Mouse (Mus musculus) layer of hippocampus, adult 11-12 months (tissue): ENCODE measurements around the gene Nemp1.

Experiments used
- DNase-seq: peaks from one replicate; pipeline ENCODE4 v3.0.0; 2022; ENCODE audit warnings: low spot score

The Nemp1 gene

GRCm38 (mm10) chr10:127725136-127725535 is 58.4 kb downstream of the Nemp1 start:
- no peak for DNase-seq

- no peak for DNase-seq
Observed at GRCm38 (mm10) chr10:127728437-127728836, 61.7 kb downstream of the Nemp1 start.

GRCm38 (mm10) chr10:127730285-127730932 is 63.7 kb downstream of the Nemp1 start:
- DNase-seq, result no peak

GRCm38 (mm10) chr10:127730933-127731310 is 64.2 kb downstream of the Nemp1 start:
- no peak for DNase-seq

- DNase-seq, result no peak
Observed at GRCm38 (mm10) chr10:127731397-127731796, 64.7 kb downstream of the Nemp1 start.

GRCm38 (mm10) chr10:127734434-127734833 is 67.7 kb downstream of the Nemp1 start:
- DNase-seq, result no peak

- no peak for DNase-seq
Observed at GRCm38 (mm10) chr10:127736266-127736665, 69.6 kb downstream of the Nemp1 start.

GRCm38 (mm10) chr10:127736916-127737315 is 70.2 kb downstream of the Nemp1 start:
- no peak for DNase-seq

GRCm38 (mm10) chr10:127737552-127737951 is 70.9 kb downstream of the Nemp1 start:
- no peak for DNase-seq

GRCm38 (mm10) chr10:127738151-127738882 is 71.6 kb downstream of the Nemp1 start:
- DNase-seq, result no peak

- peak; percentile 74 for DNase-seq
Observed at GRCm38 (mm10) chr10:127739083-127739660, 72.5 kb downstream of the Nemp1 start, which contains the start of gene Zbtb39. TSS of gene Zbtb39 (plus strand) at chr10:127739538.

GRCm38 (mm10) chr10:127739661-127740161 is 73.0 kb downstream of the Nemp1 start:
- DNase-seq, result peak; percentile 19

- no peak for DNase-seq
Observed at GRCm38 (mm10) chr10:127744661-127745060, 78.0 kb downstream of the Nemp1 start.

GRCm38 (mm10) chr10:127745886-127746285 is 79.2 kb downstream of the Nemp1 start:
- DNase-seq, result no peak

- no peak for DNase-seq
Observed at GRCm38 (mm10) chr10:127747254-127747653, 80.6 kb downstream of the Nemp1 start.

GRCm38 (mm10) chr10:127748847-127749612 is 82.3 kb downstream of the Nemp1 start:
- no peak for DNase-seq

GRCm38 (mm10) chr10:127750136-127750777 is 83.6 kb downstream of the Nemp1 start:
- DNase-seq, result no peak
